Mouse (Mus musculus): ENCODE results near the gene Pnkp.
"Not testable (repeated sequence)": the region's sequence is repeated elsewhere in the genome, so short reads cannot be mapped to it uniquely, and the experiment has no call there.

Gene Pnkp

DNA sequence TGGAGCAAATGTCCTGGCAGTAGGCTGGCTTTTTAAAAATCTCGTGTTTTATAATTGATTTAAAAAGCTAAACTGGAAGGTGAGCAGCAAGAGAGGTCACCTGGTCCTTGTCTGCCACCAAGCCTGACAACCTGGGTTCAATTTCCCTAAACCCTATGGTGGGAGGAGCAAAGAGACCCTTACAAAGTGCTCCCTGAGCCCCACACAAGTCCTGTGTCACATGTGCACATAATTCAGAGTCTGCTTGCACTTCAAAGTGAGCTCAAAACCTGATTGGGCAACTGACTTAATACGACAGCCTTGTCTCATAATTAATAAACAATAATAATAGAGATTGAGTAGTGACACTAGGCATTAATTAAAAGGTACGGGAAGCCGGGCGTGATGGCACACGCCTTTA lies 13.7 kb downstream of the Pnkp start:
- no peak for DNase-seq (ENCODE audit: low spot score)

GRCm38 (mm10) chr7:44871181-44871580 lies 14.2 kb downstream of the Pnkp start:
- DNase-seq (ENCODE audit: low spot score) = no peak

DNA sequence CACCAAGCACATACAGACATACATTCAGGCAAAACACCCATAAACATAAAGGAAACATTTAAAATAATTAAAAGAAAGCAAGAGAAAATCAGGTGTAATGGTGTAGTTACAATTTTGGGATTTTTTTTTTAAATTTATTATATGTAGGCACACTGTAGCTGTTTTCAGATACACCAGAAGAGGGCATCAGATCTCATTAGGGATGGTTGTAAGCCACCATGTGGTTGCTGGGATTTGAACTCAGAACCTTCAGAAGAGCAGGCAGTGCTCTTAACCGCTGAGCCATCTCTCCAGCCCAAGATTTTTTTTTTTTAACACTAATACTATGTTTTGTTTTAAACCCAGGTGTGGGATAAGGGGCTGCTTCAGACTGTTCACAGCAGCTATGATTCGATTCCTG lies 14.8 kb downstream of the Pnkp start:
- DNase-seq (ENCODE audit: low spot score) = not testable (repeated sequence)

DNA sequence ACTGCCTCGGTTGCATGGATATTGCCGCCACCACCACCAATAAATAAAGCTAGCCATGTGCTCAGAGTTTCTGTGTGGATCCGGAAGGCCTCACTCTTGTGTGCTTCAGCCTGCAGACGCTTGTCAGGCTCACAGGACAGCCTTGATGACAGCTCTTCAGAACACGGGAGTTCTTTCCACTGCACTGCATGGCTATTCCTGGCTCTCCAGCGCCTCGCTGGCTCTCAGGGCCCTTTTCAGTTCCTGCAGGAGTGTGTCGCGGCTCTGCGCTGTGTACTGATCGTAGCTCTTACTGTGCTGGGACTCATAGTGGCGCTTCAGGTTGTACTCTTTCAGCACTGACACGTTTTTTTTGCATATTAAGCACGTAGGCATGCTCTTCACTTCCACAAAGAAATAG lies 20.9 kb downstream of the Pnkp start:
- DNase-seq (ENCODE audit: low spot score) = no peak

DNA sequence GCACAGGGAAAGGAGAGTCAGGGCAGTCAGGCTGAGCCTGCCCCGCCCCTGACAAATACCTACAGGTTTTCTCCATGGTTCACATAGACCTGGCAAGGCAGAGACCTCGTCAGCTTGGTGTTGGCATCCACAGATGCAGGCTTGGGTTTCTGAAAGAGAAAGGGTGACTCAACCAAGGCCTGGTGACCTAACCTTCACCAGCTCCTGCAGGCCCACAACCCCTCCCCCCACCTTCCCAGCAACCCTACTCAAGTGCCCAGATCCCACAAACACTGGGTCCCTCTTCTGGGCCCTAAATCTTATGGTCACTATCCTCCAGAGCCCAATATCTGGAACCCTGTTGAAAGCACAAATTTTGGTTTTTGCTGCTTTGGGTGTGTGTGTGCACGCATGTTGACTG lies 26.1 kb downstream of the Pnkp start:
- DNase-seq (ENCODE audit: low spot score) = no peak

GRCm38 (mm10) chr7:44884637-44885036 lies 27.7 kb downstream of the Pnkp start:
- no peak for DNase-seq (ENCODE audit: low spot score)

GRCm38 (mm10) chr7:44886964-44887363 lies 30.0 kb downstream of the Pnkp start:
- no peak for DNase-seq (ENCODE audit: low spot score)

DNA sequence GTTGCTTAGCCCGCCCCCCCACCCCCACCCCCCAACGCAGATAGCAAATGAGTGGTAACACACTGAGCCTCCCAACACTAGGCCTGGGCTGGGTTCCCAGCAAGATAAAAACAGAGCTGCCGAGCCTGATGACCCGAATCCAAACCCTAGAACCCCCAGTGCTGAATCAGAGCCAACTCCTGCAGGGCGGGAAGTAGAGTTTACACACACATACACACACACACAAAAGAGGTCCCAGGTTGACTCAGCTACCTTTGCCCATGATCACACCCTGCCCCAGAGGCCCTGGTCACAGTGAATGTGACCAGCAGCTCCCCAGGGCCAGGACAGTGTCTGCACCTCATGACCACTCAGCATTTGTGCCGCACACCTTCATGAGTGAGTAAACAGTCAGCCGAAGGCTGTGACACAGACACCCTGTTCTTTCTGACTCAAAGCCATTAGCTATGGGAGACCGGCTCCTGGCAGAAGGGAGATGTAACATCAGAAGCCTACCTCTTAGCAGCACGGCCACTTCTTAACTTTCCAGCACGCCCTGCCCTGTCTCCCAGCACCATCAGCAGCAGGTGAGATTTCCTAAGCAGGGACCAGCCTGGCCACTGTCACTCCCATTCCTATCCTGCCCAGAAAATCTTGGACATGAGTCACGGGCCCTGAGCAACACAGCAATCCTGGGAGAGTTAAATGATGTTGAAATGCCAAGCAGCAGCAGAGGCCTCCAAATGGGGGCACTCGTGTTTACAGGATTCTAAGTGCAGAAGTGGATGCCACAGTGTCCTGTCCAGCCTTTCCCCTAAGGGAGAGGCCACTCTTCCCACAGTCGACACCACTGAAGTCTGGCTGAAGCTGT lies 31.5 kb downstream of the Pnkp start:
- no peak for DNase-seq (ENCODE audit: low spot score)

- DNase-seq (ENCODE audit: low spot score) = no peak
These were observed 33.2 kb downstream of the Pnkp start for GRCm38 (mm10) chr7:44890180-44890579.

DNA sequence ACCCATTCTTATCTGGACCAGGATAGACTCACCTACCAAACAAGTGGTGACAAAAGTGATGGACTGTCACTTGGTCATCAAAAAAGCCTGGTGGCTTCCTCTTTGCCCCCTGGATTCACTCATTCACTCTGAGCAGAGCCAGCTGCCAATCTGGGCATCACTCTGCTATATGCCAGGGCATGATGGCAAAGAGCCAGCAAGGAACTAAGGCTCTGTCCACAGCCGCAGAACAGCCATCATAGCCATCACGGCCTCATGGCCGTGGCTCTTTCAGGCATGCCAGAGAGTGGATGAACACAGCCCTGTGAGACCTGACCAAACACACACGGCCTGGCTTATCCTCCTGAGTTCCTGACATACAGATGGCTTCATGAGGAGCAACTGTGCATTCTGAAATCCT lies 33.8 kb downstream of the Pnkp start:
- no peak for DNase-seq (ENCODE audit: low spot score)

DNA sequence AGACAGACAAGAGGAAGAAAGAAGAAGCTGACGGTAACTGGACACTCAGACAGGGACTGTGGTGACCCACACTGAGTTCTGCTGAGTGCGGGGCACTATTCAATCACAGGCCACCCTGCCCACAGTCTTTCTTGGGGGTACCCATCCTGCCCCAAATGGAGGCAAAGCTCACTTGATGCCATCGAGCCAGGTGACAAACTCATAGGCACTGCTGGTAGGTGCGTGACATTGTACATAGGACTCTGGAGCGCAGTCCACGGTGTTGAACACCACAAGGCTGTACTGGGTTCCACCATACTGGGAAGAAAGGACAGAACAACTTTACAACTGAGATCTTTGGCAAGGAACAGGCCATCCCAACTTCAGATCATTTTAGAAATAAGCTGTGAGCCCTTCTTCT lies 34.7 kb downstream of the Pnkp start:
- no peak for DNase-seq (ENCODE audit: low spot score)

DNA sequence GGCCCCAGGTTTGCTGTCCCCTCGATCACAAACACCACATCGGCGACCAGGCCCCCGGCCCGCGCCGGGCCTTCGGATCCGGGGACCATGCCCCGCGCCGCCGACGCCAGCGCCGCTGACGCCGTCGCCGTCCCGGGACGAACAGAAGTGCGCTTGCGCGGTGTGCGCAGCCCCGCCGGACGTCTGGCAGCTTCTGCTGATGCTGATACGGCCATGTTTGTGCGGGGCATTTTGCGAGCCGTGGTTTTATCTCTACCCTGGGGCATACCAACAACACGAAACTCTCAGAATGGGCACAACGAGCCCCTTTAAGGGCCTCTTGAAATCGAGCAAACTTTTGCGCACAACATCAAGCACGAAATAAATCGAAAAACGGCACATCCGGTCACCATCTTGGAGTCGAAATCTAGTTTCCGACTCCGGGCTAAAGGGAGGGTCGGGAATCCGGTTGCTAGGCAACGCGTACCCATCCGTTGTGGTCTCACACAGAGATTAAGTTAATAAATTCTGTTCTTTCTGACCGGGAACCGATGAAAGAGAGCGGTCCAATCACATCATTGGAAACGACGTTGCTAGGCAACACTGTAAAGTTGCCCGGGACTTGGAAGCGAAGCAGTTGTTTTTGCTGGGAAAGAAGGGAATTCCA lies 35.5 kb downstream of the Pnkp start, which contains the start of gene Med25:
Gene Med25 (minus strand): TSS at position 437 of the 646 bp plus-strand sequence.
- DNase-seq (ENCODE audit: low spot score) = peak; percentile 95

DNA sequence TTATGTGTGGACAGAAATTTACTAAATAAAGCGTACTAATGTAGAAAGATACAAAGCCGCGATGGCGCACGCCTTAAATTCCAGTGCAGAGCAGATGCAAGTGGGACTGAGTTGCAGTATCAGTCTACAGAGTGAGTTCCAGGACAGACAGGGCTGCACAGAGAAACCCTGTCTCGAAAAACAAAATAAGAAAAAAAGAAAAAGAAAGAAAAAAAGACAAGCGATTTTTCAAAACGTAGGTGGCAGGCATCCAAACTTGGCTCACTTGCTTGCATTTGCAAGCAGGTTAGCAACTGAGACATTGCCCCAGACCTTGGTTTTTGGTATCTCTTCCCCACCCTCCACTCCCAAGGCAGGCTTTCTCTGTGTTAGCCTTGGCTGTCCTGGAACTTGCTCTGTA lies 36.3 kb downstream of the Pnkp start:
- no peak for DNase-seq (ENCODE audit: low spot score)

DNA sequence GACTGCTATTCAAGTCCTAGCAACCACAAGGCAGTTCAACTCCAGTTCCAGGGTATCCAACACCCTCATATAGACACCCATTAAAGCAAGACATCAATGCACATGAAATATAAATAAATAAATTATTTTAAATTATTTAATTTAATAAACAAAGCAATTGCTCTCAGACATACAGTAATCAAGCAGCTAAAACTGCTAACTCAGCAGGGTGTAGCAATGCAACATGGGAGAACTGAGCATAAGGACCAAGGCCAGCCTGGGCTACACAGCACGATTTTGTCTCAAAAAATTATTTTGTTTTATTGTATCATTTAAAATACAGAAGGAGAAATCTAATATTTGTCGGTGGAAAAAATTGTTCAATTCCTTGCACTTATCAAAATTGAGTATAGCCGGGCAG lies 37.2 kb downstream of the Pnkp start:
- DNase-seq (ENCODE audit: low spot score) = no peak

DNA sequence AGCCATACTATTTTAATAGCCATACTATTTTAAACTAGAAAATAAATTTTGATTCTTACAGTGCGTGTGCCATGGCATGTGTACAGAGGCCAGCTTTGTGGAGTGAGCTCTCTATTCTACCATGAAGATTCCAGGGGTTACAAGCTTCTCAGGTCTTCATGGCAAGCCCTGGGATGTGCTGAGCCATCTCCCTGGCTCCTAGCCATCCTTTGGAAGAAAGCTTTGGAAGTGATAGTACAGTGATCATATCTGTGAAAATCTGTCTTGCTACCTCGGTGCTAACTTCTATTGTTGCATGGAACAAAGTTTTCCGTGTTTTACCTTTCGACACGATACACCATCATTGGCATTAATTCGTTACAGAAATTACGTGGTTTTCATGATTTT lies 38.3 kb downstream of the Pnkp start:
- DNase-seq (ENCODE audit: low spot score) = no peak

GRCm38 (mm10) chr7:44895593-44896434 lies 38.9 kb downstream of the Pnkp start, which contains the start of gene Fuz:
Gene Fuz, plus strand, starts transcription at chr7:44896079.
- peak; percentile 90 for DNase-seq (ENCODE audit: low spot score)

DNA sequence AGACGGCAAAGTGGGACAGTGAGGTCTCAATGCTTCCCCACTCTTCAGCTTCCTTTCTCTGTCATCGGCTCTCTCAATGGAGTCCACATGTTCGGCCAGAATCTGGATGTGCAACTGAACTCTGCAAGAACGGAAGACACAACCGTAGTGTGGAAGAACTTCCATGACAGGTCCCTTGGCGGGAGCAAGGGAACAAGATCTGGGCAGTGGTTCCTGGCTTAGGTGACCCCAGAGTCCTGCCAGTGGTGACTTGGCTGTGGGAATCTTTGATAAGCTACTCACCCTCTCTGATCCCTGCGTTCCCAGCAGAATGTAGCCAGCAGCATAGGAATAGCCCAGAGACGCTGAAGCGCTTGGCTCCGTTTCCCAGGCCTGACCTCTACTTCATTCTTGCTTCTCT lies 39.6 kb downstream of the Pnkp start:
- DNase-seq (ENCODE audit: low spot score) = no peak

DNA sequence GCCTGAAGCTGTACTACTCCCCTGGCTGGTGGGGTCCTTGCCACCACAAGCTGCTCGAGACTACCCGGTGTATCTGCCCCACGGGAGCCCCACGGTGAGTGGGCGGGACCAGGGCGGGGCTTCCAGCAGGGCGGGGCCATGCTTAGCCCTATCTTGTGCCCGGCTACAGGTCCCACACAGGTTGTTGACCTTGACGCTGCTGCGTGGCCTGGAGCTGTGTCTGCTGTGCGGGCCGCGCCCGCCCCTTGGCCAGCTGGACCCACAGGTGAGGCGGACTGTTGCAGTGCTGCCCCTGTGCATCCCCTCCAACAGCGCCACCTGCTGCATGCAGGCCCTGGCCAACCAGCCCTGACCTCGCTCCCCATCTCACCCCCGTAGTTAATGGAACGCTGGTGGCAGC lies 41.7 kb downstream of the Pnkp start:
- DNase-seq (ENCODE audit: low spot score) = no peak

- DNase-seq (ENCODE audit: low spot score) = no peak
These were observed 43.7 kb downstream of the Pnkp start for GRCm38 (mm10) chr7:44900632-44901031.

- DNase-seq (ENCODE audit: low spot score) = no peak
These were observed 44.3 kb downstream of the Pnkp start for GRCm38 (mm10) chr7:44901230-44901722.

DNA sequence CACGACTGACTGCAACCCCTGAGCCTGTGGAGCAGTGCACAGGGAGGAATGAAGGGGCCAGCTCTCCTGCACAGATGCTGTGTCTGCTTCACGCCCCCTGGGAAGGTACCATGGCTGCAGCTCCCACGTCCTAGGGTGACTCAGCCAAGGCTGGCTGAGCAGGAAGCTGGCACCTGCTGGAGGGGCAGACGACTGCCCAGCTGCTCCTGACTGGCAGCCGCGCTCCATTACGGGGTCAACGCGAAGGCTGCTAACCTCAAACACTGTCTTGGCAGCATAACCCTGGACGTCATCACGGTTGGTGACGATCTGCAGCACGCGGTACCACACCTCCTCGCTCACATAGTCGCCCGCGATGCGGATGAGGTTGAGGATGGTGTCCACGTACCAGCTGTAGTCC lies 48.5 kb downstream of the Pnkp start:
- no peak for DNase-seq (ENCODE audit: low spot score)

DNA sequence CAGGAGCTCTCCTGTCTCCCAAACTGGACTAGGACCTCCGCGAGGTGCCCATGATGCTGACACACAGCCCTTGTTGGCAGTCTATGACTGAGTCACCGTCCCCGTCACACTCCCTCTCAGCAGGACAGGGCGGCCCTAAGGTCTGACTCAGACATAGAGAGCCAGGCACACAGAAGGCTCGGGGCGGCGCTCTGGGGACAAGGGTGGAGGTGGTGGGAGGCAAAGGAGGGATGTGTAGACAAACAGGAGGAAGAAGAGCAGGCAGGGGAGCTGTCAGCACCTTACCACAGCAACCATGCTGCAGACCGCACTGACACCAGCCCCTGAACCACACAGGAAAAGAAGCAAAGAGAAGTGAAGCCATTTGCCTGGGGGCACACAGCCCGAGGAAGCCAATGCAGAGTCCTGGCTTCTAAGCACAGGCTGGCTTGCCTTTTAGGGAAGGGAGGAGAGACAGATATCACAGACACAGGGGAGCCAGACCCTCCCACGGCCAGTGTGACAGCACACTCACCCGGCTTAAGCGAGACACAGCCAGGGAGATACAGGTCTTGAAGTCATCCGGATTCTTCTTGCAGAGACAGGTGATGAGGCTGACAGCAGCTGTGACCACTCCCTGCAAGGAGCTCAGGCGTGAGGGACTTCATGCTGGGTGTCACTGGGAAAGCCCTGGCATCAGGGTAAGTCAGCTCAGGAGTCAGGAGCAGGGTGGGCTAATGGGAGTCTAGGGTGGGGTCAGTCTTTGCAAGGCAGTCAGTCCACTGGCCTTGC lies 52.0 kb downstream of the Pnkp start:
- no peak for DNase-seq (ENCODE audit: low spot score)
